Mouse (Mus musculus) bone marrow, adult 2 months (tissue): ENCODE data around the gene Nav2.

Experiments used
- CTCF ChIP-seq: fragments of 200-500 bp; IDR thresholded peaks from 2 replicates; pipeline ENCODE4 v1.5.1; 2011; ENCODE audit warnings: low read length, control low read depth; ENCODE audit not compliant: control insufficient read depth, insufficient read depth
- POLR2A ChIP-seq: fragments of 200-500 bp; IDR thresholded peaks from 2 replicates; pipeline ENCODE4 v1.6.1; 2011; ENCODE audit warnings: low read depth, mild to moderate bottlenecking, control low read depth, low read length, borderline replicate concordance; ENCODE audit not compliant: control insufficient read depth

GRCm38 (mm10) chr7:49410892-49411291 lies 502.4 kb downstream of the Nav2 start:
- TF ChIP-seq POLR2A (no peak), CTCF (no peak)
